Mouse (Mus musculus): ENCODE measurements around the gene Cstf2t. TPM values are rescaled to one million over a fixed set of nuclear protein-coding genes. Genes with fewer than 3 reads are reported as not detected.

Gene Cstf2t
- polyA plus RNA-seq, 1 experiment, result 3.8 TPM

- H3K4me1 ChIP-seq, result no peaks in the 10 kb centered on the region
- H3K9me3 ChIP-seq, result no peaks in the 10 kb centered on the region
- TF ChIP-seq FLI1 (IDR thresholded peaks at IDR 0.05; ENCODE audit: low read length) (no peak), GATA1 (IDR thresholded peaks at IDR 0.05; ENCODE audit: borderline replicate concordance, low read length) (no peak)
- no peaks in the 10 kb centered on the region for H3K27me3 ChIP-seq (replicated peaks)
- H3K4me3 ChIP-seq (replicated peaks), result no peak overlapping the region
- no peaks in the 10 kb centered on the region for H3K36me3 ChIP-seq (replicated peaks; ENCODE audit: low read length)
Measured at GRCm38 (mm10) chr19:31132614-31133013, 50.0 kb downstream of the Cstf2t start.

- Histone ChIP-seq H3K36me3 (replicated peaks; ENCODE audit: low read length) (no peaks in the 10 kb centered on the region), H3K4me3 (replicated peaks) (no peak overlapping the region), H3K9me3 (no peaks in the 10 kb centered on the region), H3K4me1 (no peaks in the 10 kb centered on the region), H3K27me3 (replicated peaks) (no peaks in the 10 kb centered on the region)
- TF ChIP-seq FLI1 (IDR thresholded peaks at IDR 0.05; ENCODE audit: low read length) (no peak), GATA1 (IDR thresholded peaks at IDR 0.05; ENCODE audit: borderline replicate concordance, low read length) (no peak)
Measured at GRCm38 (mm10) chr19:31136316-31136715, 53.7 kb downstream of the Cstf2t start.

All from megakaryocyte, embryonic 14.5 days (primary cell).